Mouse (Mus musculus) activated CD4-positive, CD25-positive, alpha-beta regulatory T cell, adult 4 months (primary cell): ENCODE measurements around the gene BC048562. TPM values are rescaled to one million over a fixed set of nuclear protein-coding genes. Genes with fewer than 3 reads are reported as not detected.
A peak's percentile ranks its signal among the peaks of the same experiment; 100 is the strongest.

Experiments used
- ATAC-seq: one replicate; pipeline ENCODE4 v1.8.0; 2017
- polyA plus RNA-seq, 2 experiments: library from polyadenylated mRNA; unstranded; fragments of 100-300 nt; shearing (Covaris generic); gene quantifications; one replicate each; pipeline ENCODE4 v1.2.1; 2017

Gene BC048562
- polyA plus RNA-seq, 2 experiments from 2014 or later: not detected

DNA sequence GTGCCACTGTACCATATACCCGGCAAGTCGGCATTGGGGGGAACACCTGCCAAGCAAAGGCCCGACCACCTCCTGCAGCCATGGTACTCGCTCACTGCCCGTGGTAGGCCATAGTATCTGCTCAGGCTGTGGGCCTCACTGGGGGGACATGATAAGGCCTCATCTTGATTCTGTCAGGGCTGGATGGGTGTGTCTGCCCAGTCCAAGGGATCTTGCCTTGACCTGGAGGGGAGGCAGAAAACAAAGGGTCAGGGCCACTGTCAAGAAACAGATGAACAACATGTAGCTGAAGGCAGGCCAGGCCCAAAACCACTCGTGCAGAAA lies 14.8 kb downstream of the BC048562 start:
- ATAC-seq: no peak

DNA sequence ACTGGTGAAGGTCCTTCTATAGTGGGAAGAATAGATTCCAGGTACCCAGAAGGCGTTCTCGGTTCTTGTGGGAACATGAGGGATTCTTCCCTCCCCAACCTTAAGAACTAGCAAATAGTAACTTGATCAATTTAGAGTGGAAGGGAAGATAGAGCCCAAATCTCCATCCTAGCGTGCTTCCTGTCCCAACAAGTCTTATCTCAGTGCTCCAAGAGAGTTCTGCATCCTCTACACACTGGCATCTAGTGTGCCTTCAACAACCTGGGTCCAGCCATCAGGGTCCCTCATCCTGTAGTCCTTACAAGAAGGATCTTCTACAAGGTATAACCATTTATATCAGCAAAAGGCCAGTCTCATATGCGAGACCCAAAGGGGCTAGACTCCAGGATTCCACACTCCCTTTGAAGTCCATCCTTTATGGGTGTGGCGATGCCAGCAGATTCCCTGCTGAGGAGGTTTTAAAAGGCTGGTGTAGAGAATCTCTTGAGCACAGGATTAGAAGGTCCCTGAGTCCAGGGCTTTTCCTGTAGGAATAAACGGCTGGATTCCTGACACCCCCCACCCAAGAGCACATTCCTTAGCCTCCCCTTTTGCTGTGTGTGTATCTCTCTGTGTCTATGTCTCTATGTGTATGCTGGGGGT lies 15.4 kb downstream of the BC048562 start:
- no peak for ATAC-seq

DNA sequence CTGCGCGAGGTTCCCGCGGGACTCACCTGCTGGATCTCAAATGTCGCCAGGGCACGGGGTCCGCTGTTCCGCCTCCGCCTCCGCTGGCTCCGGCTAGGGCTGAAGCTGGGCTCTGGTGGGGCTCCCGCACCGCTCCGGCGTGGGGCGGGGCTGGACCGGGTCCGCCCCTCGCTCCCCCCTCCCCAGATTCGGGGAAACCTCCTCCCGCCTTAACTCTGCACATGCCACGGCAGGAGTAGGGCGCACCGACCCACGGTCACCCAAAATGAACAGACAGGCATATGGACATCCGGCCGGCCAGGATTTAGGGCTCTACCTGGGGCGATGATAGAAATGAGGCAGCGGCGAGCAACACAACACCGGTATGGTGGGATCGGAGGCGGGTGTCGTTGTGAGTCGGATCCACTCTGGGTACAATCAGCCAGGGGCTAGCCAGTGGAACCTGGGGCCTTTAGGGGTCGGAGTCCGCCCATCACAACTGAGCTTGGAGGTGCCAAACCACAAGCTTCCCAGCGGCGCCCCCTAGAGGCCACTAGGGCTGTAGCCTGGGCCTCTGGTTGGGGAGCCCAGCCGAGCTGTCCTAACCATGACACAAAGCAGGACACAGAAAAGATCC lies 16.1 kb downstream of the BC048562 start:
- ATAC-seq: peak; percentile 59

DNA sequence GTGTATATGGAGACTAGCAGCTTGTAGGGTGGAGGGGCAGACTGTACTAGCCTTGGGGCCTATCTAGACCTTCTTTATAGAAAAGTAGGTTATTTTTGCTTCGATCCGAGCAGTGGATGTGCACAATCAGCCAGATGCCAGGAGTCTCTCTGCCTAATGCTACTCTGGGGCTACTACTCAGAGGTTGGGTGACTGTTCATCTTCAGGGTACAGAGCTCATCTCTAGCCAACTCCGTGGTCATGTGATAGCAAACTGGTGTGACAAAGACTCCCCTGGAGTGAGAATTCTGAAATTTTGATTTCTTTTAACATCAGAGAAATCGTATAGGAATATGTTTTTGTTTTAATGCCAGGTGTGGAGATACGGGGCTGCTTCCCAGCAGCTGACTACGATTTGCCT lies 16.6 kb downstream of the BC048562 start:
- ATAC-seq: no peak

DNA sequence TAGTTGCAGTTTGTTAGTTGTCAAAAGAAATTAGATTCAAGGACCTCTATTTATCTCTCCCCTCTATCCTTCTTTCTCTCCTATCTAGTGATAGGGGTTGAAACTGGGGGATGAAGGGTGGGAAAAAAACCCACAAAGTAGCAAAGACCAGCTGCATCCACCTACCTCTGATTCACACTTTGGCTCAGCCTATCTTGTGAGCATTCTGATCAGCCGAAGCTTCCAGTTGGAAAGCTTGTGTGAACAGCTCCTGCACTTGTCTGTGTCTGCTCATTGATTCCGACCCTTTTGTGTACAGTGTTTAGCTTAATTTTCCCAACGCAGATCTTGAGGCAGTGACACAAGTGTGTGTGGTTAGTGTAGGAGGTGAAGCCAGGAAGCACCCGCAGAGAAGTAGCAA lies 17.2 kb downstream of the BC048562 start:
- no peak for ATAC-seq

DNA sequence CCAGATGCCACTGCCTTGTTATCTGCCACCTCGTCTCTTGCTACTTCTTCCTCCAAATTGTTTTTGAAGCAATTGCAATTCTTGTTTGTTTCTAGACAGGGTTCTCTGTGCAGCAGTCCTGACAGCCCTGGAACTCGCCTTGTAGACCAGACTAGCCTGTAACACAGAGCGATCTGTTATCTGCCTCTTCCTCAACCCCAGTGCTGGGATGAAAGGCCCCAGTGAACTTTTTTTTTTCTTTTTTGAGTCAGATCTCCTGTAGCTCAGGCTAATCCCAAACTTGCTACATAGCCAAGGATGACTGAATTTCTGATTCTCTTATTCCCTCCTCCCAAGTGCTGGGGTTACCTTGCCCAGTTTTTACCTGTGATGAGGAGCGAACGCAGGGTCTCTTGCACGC lies 18.1 kb downstream of the BC048562 start:
- ATAC-seq: no peak

DNA sequence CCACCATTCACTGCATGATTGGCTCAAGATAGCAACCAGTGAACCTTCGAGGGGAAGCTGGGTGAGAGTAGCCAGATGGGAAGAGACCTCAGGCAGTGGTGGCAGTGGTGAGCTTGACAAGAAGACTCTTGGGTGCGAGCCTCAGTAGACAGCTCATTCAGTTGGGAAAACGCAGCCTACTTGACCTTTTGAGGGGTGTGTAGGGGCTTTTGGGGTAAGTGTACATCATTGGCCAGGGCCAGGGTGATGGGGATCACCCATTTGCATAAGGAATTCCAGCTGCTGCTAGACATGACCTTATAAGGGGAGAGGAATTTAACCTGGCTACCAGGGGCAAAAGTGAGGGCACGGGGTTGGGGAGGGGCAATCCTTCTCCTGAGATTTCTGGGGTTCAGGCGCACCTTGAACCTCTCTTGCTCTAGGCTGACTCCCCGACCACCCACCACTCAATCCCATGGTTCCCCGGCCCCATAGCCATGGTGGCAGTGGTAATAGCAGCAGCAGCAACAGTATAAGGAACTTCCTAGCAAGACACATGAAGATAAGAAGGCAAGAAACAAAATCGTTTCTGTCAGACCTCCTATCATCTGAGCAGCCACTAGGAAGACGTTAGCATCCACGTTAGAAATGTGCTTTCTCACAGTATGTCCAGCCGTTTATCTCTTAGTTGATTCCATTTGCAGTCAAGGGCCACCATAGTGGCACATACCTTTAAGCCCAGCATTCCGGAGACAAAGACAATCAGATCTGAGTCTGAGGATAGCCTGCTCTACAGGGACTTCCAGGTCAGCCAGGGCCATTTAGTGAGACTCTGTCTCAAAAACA lies 19.7 kb downstream of the BC048562 start:
- no peak for ATAC-seq

DNA sequence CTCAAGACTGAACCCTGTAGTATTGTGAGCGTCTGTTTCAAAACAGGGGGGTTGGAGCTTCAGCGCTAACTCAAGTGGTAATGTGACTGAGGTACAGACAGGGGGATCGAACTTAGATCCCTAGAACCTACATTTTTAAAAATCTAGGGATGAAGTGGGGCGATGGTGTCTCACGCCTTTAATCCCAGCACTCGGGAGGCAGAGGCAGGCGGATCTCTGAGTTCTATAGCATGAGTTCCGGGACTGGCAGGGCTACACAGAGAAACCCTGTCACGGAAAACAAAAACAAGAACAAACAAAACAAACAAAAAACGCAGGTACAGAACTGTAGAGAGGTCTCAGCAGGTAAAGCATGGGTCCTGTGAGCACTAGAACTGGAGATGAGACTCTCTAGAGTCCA lies 20.7 kb downstream of the BC048562 start:
- no peak for ATAC-seq

DNA sequence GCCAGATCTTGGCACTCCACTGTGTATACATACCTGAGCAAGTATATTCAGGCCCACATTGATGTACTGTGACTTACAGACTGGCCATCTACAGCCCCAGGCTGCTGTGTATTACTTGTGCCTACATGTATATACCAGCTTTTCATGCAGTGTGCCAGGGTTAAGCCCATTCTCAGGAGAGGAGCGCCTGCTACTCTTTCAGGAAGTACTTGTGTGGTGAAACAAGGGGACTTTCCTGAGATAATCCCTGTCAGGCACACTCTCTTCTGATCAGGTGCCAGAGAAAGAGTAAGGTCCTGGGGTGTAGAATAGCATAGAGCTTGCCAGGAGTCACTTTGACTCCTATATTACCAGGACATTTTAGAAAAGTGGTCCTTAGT lies 23.6 kb downstream of the BC048562 start:
- no peak for ATAC-seq

DNA sequence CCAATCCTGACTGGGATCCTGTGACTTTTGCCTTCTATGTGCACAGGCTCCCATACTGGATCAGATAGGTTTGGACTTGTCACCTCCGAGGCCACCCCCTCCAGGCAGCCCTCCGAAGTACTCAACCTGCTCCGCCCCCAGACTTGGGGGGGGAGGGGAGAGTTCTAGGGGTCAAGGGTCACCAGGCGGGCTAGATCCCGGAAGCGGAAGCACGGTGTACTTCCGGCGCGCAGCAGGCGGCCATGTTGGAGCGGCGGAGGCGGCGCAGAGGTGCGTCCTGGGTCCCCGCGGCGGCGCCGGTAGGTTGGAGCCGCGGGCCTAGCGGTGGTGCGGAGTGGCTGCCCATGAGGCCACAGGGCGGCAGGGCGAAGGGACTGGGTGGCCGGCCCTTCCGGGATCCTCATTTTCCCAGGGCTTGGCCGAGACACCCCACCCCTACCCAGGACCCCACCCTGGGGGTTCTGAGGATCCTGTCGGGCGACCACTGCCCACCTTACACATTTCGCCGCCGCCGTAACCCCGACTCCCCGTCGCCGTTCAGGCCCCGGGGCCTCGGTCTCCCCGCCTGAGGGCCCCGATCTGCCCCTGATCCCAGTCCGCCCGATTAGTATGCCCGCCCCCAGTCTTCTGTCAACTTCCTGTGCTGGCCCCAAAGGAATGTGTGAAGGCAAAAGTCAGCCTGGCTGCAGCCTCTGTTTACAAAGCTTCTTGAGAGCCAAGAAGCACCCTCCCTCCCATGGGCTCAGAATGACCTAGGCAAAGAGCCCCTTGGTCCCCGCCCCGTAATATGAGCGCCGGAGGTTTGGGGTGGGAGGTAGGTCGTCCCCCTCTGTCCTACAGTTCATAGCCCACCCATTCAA lies 24.3 kb downstream of the BC048562 start, which contains the start of gene Ccdc71:
Gene Ccdc71 (plus strand): TSS at position 209 of the 860 bp plus-strand sequence.
- ATAC-seq: peak; percentile 90

DNA sequence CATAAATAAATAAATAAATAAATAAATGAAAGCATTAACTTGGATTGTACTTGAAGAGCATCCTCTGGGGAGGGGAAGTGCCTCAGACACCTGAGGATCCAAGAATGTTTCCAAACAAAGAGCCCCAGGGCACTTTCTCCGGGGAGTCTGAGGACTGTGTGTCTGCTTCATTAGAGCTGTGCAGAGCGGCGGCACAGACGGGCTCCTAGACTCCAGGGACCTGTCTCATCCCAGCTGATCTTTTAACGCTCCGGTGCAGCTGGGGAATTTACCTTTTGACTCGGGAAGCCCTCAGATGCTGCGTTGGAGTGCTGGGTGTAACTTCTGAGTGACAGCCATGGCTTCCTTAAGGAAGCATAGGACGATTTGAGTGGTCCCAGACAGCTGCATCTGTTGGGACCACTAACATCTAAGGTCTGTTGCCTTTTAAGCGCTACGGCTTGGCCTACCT lies 24.9 kb downstream of the BC048562 start, which contains the start of gene Klhdc8b:
Gene Klhdc8b (minus strand): TSS at position 401 of the 451 bp plus-strand sequence.
- no peak for ATAC-seq

DNA sequence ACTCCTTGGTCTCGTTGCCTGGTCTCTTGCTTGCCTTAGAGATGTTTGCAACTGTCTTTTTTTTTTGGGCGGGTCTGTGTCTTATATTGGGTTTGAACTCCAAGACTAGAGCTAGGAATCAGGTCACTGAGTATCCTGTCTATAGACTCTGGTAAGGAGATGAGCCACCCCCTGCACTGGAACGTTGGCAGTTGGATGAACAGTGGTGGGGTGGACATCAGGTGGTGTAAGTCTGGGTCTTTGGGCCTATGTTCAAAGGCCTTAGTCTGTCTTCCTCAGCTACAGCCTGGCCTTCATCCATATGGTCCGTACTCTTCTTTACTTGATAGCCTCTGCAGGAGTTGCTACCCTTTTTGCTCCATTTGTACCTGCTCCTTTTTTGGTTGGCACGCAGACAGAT lies 25.4 kb downstream of the BC048562 start:
- no peak for ATAC-seq

DNA sequence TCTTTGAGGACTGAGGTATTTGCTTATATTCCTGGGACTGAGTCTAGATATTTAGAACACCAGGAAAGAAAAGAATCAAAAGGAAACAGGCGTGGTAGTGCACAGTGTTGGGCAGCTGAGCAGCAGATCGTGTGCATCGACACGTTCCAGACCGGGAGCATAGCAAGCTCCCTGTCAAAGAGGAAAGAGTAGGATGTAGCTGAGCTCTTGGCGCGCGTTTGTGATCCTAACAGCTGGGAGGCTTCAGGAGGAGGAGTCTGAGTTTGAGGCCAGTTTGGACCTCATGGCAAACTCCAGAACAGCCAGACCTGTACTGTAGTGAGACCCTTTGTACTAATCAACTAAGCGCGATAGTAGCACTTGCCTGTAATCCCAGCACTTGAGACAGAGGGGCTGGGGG lies 25.9 kb downstream of the BC048562 start:
- no peak for ATAC-seq

DNA sequence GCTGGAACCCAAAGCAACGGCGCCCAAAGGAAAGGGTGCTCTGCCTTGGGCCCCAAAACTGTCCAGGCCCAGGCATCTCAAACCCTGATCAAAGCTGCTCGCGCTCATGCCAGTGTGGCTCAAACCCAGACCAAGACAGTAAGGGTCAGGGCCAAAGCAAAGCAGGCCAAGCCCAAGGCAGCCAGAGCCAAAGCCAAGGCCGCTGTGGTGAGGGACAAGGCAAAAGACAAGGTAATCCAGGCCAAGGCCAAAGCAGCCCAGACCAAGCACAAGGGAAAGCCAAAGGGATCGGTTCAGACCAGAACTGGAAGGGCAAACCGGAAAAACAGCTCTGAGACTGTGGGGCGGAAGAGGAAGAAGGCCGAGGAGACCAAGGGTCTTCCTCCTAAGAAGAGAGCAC lies 27.4 kb downstream of the BC048562 start:
- ATAC-seq: no peak

DNA sequence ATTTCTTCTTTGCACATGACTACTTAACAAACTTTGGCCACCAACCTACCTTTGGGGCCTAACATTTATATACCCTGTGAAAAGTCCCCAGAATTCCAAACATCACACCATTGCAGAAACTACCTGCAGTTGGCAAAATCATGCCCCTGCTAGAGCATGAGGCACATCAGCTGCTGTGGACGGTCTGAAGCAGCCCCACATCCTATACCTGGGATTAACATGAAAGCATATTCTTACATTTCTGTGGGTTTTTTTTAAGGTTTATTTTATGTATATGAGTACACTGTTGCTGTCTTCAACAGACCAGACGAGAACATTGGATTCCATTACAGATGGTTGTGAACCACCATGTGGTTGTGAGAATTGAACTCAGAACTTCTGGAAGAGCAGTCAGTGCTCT lies 29.9 kb downstream of the BC048562 start:
- no peak for ATAC-seq

DNA sequence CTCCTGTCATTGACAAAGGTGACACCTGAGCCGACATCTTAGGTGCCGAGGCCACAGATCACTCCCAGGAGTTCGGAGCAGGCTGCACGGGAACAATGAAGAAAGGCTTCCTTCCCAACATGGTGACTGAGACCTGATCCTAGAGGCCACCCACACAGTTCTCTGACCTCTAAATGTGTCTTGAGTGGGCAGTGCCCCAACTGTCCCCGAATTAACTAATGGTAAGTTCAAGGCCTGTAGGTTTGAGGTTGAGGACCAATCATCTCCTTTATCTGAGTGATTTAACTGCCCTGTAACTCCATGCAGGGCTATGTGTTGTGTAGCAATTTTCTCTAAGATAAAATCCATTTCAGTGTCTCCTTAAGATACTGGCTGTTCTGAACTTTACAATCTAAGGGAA lies 33.1 kb downstream of the BC048562 start:
- ATAC-seq: no peak

DNA sequence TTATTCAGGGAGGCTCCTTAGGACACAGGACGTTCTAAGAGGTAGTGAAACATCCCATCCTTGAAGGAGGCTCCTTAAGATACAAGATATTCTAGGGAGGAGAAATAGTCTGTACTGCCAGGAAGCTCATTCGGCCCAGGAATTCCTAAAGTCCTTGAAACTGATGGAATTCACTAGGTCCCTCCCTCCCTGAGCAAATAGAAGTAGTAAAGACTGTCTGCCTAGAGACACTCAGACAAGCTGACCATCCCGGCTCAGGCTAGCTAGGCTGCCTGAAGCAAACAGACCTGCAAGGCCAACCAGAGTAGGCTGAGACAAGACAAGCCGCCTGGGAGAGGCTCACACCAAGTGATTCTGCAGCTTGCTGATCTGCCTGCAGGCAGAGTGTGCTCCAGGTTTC lies 33.6 kb downstream of the BC048562 start:
- ATAC-seq: no peak

DNA sequence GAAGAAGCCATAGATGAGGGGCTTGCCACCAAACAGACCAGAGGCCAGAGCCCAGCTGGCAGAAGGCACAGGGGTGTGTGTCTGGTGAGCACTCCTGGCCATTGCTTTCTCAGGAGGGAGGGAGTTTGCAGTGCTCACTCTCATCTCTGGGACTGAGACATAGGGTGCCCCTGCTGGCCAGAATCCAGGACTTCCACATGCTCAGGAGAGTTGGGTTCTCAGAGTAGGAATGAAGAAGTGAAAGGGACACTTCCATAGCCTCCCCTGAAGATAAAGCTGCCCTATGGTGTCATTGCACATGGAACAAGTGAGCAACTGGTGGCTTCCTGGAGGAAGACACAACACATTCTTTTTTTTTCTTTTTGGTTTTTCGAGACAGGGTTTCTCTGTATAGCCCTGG lies 38.2 kb downstream of the BC048562 start:
- no peak for ATAC-seq

DNA sequence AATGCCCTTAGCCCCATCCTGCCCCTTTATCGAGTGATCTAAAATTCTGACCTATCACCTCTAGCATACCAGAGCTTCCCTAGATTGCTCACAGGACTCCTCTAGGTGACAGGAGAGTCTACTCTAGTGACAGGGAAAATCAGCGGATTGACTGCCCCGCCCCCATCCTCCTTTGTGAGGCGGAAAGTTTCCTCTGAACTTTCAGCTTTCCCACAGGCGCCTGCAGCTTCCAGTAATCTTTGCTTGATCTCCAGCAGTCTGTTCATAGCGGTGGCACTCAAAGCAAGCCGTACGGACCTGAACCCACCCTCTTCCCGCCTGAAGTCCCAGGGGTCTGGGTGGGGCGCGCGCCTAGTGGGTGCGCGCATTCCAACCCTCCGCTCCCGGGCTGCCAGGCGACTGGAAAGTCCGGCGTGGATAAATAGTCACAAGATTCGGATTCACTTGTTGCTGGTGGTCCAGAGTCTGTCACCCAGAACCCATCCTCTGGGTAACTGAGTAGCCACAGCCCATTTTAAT lies 42.4 kb downstream of the BC048562 start:
- no peak for ATAC-seq

DNA sequence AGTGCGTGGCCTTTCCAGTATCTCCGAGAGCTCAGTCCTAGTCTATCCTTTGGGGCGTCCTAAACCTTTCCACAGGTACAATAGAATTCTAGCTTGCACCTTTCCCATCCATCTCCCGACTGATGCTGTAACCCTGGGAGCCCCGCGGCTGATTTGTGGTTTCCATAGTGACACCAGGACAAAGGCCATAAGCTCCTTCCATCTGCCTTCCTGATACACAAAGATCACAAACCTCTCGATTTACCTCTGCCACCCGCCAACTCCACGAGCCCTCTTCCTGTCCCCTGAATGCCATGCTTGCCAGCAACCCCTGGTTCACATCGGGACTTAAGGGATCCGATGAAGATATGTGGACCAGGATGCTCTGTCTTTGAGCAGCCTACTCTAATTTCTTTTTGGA lies 43.0 kb downstream of the BC048562 start:
- ATAC-seq: no peak

DNA sequence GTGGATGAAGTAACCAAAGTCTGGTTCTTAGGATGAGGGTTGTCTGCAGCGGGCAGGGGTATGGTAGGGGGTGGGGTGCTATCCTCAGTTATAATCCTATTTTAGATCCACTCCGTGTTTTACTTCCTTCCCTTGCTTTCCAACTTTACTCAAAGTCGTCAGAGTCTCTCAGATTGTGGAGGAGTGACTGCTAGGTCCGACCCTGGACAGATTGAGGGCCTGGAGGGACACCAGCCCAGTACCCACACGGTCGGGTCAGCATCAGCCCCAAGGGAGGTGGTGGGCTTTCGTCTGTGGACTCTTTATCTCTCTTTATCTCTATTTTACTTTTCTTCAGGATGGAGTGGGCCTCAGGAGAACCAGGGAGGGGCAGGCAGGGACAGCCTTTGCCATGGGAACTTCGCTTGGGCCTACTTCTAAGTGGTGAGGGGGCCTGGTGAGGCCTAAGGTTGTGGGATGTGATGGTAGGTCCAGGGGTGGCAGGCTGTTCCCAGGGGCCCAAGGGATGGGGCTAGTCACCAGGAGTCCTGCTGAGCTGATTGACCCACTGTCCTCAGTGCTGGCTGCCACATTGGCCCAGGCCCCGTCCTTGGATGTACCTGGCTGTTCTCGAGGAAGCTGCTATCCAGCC lies 43.6 kb downstream of the BC048562 start, which contains the start of gene Lamb2:
Gene Lamb2 (plus strand): TSS at position 16 of the 631 bp plus-strand sequence.
- no peak for ATAC-seq
